Mouse (Mus musculus) E14TG2a.4 (cell line): ENCODE data around the gene Fam207a.

ENCODE experiments used
- H3K27me3 ChIP-seq: 2 replicates; pipeline ENCODE4 v1.6.1; 2014; ENCODE audit warnings: low read length, control low read depth; ENCODE audit not compliant: insufficient read depth
- H3K36me3 ChIP-seq: 2 replicates; pipeline ENCODE4 v1.6.1; 2014; ENCODE audit warnings: low read length, control low read depth; ENCODE audit not compliant: insufficient read depth
- H3K4me1 ChIP-seq: replicated peaks from 2 replicates; pipeline ENCODE4 v1.6.1; 2014; ENCODE audit warnings: low read depth, low read length, control low read depth
- H3K4me3 ChIP-seq: replicated peaks from 2 replicates; pipeline ENCODE4 v1.5.1; 2014; ENCODE audit warnings: mild to moderate bottlenecking, low read length
- H3K9me3 ChIP-seq: 2 replicates; pipeline ENCODE4 v1.6.1; 2014; ENCODE audit warnings: low read length, control low read depth
- CTCF ChIP-seq: conservative IDR thresholded peaks from 2 replicates; pipeline ENCODE4 v1.5.1; 2014; ENCODE audit warnings: low read length
- NANOG ChIP-seq: IDR thresholded peaks from 2 replicates; pipeline ENCODE4 v1.6.1; 2014; ENCODE audit warnings: borderline replicate concordance, low read length, mixed read lengths
- POU5F1 ChIP-seq: IDR thresholded peaks from 2 replicates; pipeline ENCODE4 v1.6.1; 2014; ENCODE audit warnings: low read length, borderline replicate concordance

The Fam207a gene

DNA sequence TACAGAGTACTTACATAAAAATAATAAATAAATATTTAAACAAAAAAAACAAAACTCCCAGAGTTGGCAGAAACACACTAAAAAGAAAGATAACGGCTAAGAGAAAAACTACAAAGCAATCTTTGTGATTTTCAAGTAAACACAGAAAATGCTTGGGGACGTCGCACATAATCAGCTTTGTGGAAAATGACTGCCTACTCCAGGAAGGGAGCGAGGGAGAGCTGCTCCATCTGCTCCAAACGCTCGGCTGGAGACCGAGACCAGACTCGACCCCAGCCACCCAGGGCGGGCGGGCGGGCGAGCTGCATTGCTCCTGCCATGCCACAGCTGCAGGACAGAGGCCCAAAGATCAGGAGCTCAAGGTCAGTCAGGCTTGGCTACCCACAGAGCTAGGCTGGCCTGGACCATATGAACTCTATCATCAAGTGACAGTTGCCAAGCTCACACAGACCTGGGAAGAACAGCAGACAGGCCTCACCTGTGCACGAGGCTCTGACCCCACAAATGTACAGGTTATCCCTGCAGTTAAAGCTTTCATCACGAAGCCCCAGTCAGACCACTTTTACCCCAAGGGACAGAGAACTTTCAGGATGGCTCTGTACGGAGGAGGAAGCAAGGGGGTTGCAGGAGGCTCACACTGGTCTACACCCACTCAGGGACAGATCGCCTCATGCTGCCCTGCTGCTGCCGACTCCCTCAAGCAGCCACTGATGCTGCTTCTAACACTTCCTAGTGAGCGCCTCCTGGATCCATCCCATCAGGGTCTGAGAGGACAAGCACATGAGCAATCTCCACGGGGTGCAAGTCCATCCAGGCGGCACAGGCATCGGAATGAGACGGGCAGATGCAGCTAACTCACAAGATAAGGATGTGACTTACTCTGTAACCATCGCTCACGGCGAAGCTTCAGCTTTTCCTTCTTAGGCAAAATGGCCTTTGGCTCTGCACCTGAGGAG lies 12.3 kb downstream of the Fam207a start:
- no peak for TF ChIP-seq POU5F1
- TF ChIP-seq NANOG = no peak
- no peak for TF ChIP-seq CTCF
- Histone ChIP-seq H3K27me3 (no peaks in the 10 kb centered on the region), H3K36me3 (peaks cover 89% of the 10 kb centered on the region), H3K4me3 (no peak overlapping the region), H3K4me1 (peaks cover 19% of the 10 kb centered on the region), H3K9me3 (no peaks in the 10 kb centered on the region)

DNA sequence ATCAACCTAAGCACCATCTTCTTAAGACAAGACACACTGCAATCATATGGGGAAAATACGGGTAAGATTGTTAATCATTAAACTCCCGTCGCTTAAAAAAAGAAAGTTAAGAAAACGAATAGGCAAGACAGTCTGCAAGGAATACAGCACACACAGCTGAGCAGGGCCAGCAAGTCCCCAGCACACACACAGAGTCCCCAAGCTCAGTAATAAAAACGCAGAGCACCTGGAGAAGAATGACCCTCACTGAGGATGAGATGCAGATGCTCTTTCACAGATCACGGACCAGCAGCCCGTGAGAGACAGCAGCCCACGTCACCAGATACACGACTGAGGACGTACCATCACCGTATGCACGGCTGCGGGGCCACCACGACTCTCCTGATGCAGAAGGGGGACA lies 14.9 kb downstream of the Fam207a start:
- Histone ChIP-seq H3K4me3 (no peak overlapping the region), H3K9me3 (no peaks in the 10 kb centered on the region), H3K36me3 (peaks cover 89% of the 10 kb centered on the region), H3K4me1 (peaks cover 35% of the 10 kb centered on the region), H3K27me3 (no peaks in the 10 kb centered on the region)
- TF ChIP-seq CTCF (no peak), POU5F1 (no peak), NANOG (no peak)

DNA sequence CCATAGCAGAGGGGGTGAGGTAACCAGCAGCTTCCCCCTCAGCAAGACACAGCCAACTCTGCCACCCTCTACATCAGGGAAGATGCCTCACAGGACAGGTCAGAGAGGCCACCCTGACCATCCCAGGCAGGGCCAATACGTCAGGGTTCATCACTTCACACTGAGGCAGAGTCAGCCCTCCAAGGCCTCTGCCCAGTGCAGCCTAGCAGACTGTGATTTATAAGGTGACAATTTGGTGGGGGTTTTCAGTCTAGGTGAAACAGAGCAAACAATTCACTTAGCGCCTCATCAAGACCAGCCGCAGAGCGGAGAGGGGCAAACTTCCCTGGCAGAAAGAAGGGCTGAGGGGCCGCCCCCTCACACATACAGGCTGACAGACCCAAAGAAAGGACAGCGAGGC lies 17.3 kb downstream of the Fam207a start:
- Histone ChIP-seq H3K4me3 (no peak overlapping the region), H3K4me1 (peaks cover 25% of the 10 kb centered on the region)
- no peak for TF ChIP-seq CTCF
- TF ChIP-seq NANOG = no peak
- no peak for TF ChIP-seq POU5F1

DNA sequence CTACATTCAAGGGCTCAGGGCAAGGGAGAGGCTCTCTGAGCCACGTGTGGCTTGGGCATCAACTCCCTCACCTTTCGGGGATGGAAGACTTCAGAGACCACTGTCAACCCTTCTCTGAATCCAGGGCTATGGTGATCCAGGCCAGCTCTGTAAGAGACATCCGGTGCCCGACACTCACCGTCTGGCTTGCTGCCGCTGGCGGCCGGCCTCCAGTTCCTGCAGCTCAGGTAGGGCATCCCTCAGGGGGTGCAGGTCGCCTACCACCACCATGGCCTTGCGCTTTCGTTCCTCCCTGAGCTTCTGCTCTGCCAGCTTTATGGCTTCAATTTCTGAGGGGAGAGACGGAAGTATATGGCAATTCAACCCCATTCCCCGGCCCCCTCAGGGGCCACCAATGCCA lies 18.4 kb downstream of the Fam207a start:
- peaks cover 95% of the 10 kb centered on the region for H3K36me3 ChIP-seq
- peaks cover 24% of the 10 kb centered on the region for H3K4me1 ChIP-seq
- TF ChIP-seq CTCF = no peak
- no peak for TF ChIP-seq POU5F1
- no peak for TF ChIP-seq NANOG

More for the DNA sequence above, 17.3 kb downstream of the Fam207a start:
- Histone ChIP-seq H3K9me3 (no peaks in the 10 kb centered on the region), H3K27me3 (no peaks in the 10 kb centered on the region), H3K36me3 (peaks cover 91% of the 10 kb centered on the region)

DNA sequence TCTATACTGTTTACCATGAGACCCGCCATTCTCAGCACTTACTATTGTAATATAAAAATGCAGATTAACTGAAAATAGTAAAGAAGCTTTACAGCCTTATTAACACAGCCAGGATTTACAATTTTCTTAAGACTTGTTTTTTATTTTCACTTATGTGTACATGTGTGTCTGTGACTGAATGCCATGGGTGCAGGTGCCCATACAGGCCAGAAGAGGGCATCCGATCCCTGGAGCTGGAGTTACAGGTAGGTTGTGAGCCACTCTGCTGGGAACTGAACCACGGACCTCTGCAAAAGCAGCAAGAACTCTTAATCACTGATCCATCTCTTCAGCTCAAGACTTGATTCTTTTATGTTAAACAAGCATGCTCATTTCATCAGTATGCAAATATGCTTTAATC lies 22.7 kb downstream of the Fam207a start:
- no peak overlapping the region for H3K4me3 ChIP-seq
- TF ChIP-seq CTCF (peak; percentile 37), POU5F1 (no peak), NANOG (no peak)
- H3K9me3 ChIP-seq = no peaks in the 10 kb centered on the region
- H3K4me1 ChIP-seq = peaks cover 16% of the 10 kb centered on the region
- H3K36me3 ChIP-seq = peaks cover 93% of the 10 kb centered on the region
- H3K27me3 ChIP-seq = no peaks in the 10 kb centered on the region

More for the DNA sequence above, 18.4 kb downstream of the Fam207a start:
- Histone ChIP-seq H3K9me3 (no peaks in the 10 kb centered on the region), H3K4me3 (no peak overlapping the region), H3K27me3 (no peaks in the 10 kb centered on the region)

DNA sequence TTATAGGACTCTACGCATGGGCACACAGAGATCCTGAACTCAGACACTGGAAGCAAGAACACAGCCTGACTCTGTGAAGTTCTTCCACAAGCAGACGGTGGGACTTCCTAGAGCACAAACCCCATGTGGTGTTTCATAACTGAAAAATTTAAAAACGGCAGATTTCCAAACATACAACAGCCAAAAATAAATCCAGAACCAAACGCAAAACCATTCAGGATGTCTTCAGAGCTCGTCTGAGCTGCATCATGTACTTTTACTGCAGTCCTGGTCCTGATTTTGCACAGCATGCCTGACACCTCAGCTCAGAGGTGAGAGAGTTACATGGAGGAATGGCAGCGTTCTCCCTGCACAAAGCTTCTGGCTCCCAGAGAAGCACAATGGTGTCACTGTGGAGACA lies 24.0 kb downstream of the Fam207a start:
- H3K4me1 ChIP-seq = peaks cover 3% of the 10 kb centered on the region; the same call in 1 of the 2 replicates
- H3K27me3 ChIP-seq = no peaks in the 10 kb centered on the region
- H3K36me3 ChIP-seq = peaks cover 93% of the 10 kb centered on the region
- no peak overlapping the region for H3K4me3 ChIP-seq
- H3K9me3 ChIP-seq = no peaks in the 10 kb centered on the region
- TF ChIP-seq POU5F1 (no peak), NANOG (no peak), CTCF (no peak)

DNA sequence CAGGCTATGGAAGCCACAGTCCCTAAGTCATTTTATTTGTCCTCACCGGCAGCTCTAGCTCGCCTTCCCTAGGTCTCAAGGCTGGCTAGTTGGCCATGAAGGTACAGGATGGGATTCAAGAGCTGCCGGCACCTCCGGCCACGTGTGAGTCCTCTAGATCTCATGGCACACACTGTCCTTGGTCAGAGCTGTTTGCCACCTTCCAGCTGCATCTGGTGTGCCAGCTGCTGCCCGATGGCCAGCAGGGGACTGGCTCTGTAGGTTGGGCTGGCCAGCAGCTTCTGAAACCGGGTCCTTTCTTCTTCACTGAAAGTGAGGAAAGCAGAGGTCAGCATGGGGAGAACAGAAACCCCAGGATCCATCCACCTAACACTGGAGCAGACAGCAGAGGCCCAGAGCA lies 27.4 kb downstream of the Fam207a start:
- Histone ChIP-seq H3K4me3 (no peak overlapping the region), H3K27me3 (no peaks in the 10 kb centered on the region), H3K9me3 (no peaks in the 10 kb centered on the region), H3K36me3 (peaks cover 69% of the 10 kb centered on the region), H3K4me1 (peaks cover 21% of the 10 kb centered on the region)
- TF ChIP-seq POU5F1 = no peak
- TF ChIP-seq CTCF = no peak
- TF ChIP-seq NANOG = no peak

DNA sequence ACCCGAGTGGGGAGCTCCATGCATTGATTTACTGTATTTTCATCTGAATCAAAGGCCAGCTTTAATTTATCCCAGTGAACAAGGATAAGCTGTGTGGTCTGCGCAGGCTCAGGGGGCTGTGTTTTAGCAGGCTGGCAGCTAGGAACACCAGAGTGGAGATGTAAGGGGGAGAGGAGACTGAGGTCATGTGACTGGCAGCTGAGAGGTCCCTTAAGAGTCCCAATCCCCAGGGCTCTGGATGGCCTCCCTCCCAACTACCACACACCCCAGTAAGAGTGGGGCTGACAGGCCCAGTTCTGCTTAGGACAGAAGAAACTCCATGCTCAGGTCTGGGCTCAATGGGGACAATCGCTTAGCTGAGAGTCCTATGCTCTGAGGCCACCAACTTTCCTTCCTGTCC lies 29.8 kb downstream of the Fam207a start:
- H3K9me3 ChIP-seq = no peaks in the 10 kb centered on the region
- H3K36me3 ChIP-seq = peaks cover 50% of the 10 kb centered on the region
- H3K4me3 ChIP-seq = no peak overlapping the region
- no peak for TF ChIP-seq CTCF
- no peak for TF ChIP-seq NANOG
- no peak for TF ChIP-seq POU5F1
- peaks cover 21% of the 10 kb centered on the region for H3K4me1 ChIP-seq
- H3K27me3 ChIP-seq = 0 out of 2 replicates have a peak, but pooled peaks cover 2% of the 10 kb centered on the region
